Mouse (Mus musculus) lung, embryonic 15.5 days (tissue): ENCODE measurements around the gene Ppp1r1b. TPM values are rescaled to one million over a fixed set of nuclear protein-coding genes. Genes with fewer than 3 reads are reported as not detected.

Source experiments
- ATAC-seq: fragments of 200-750 bp; cut with Nextera tagmentation; 2 replicates; pipeline ENCODE4 v1.8.0; 2017; ENCODE audit warnings: moderate number of reproducible peaks, borderline replicate concordance; ENCODE audit not compliant: low FRiP score, low TSS enrichment; ENCODE audit errors: extremely low read depth
- H3K27ac ChIP-seq: fragments of 300-500 bp; sonication (generic); 2 replicates; pipeline ENCODE4 v1.5.1; 2015; ENCODE audit warnings: moderate library complexity, mild to moderate bottlenecking, inconsistent platforms
- H3K27me3 ChIP-seq: fragments of 300-500 bp; sonication (generic); 2 replicates; pipeline ENCODE4 v1.6.1; 2015; ENCODE audit warnings: inconsistent platforms
- H3K36me3 ChIP-seq: fragments of 300-500 bp; sonication (generic); 2 replicates; pipeline ENCODE4 v1.6.1; 2015; ENCODE audit warnings: inconsistent platforms
- H3K4me1 ChIP-seq: fragments of 300-500 bp; sonication (generic); 2 replicates; pipeline ENCODE4 v1.6.1; 2015; ENCODE audit warnings: inconsistent platforms
- H3K4me2 ChIP-seq: fragments of 300-500 bp; sonication (generic); 2 replicates; pipeline ENCODE4 v1.6.1; 2015; ENCODE audit warnings: inconsistent platforms, mild to moderate bottlenecking, moderate library complexity
- H3K4me3 ChIP-seq: fragments of 300-500 bp; sonication (generic); 2 replicates; pipeline ENCODE4 v1.5.1; 2015; ENCODE audit warnings: mild to moderate bottlenecking, inconsistent platforms
- H3K9ac ChIP-seq: fragments of 300-500 bp; sonication (generic); 2 replicates; pipeline ENCODE4 v1.6.1; 2015; ENCODE audit warnings: inconsistent platforms
- H3K9me3 ChIP-seq: fragments of 300-500 bp; sonication (generic); 2 replicates; pipeline ENCODE4 v1.6.1; 2016; ENCODE audit warnings: inconsistent platforms
- WGBS: fragments of 180-500 bp; shearing (Covaris S2); methylation state at CpG from one replicate; pipeline ENCODE4 v1.1.7; 2015; 5-methylcytosine and 5-hydroxymethylcytosine counted together
- polyA plus RNA-seq: library from polyadenylated mRNA; unstranded; fragments of >200 nt; fragmentation: Nextera tagmentation; extraction: Ambion mirVana; gene quantifications from 2 replicates; pipeline ENCODE4 v1.2.1, GENCODE M21; 2015

Gene Ppp1r1b
- polyA plus RNA-seq, 1 experiment from 2014 or later, result 5.5 TPM

DNA sequence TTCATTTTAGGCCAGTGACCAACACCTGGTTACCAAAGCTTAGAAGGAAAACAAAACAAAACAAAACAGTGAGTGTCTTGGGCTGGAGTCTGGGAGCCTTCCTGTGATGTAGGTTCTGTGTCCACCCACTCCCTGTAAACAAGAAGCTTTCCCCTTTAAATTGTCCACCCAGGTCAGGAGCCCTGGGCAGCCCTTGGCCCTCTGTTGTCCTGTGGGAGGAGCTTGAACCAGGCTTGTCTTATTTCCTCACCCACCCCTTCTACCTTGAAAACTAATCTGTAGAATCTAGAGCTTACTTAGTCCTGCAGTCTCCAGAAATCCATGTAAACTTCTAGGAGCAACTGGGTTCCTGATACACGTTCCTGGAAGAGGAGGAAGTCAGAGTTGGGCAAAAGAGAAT, 26.0 kb upstream of the Ppp1r1b start:
- peaks cover 2% of the 10 kb centered on the region for H3K4me1 ChIP-seq
- WGBS, result 0% methylated on average over 1 of the region's 1 CpGs

DNA sequence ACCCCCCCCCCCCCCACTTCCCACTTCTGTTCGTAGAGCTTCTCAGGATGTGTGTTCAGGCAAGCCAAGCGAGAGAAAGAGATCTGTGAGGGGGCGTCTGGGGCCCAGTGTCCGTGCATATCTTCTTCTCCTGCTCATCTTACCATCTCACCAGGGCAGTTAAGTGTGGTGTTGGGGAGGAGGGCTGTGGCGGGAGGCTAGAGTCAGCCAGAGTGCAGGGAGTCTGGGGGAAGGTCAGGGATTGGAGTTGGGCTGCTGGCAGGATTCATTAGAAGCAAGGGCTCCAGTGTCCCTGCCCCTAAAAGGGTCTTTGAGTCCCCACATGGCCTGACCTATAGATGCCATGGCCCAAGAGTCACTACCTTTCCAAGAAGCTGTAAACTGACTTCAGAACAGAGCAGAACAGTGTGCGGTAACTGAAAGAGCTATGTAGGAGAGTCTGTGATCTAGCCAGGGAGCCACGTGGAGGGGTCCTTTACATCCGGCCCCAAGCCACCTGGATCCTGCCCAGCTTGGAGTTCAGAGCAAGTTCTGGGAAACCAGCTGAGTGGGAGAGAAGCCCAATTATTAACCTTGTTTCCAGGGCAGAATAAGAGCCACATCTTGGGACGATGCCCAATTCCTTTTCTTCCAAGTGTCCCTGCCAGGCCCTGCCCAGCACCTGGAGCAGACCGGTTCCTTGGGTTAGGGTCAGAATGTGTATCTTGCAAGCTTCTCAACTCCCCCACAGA, 24.9 kb upstream of the Ppp1r1b start:
- no peak overlapping the region for H3K4me2 ChIP-seq
- no peak overlapping the region for H3K4me3 ChIP-seq
- H3K4me1 ChIP-seq, result peaks cover 12% of the 10 kb centered on the region
- no peak overlapping the region for H3K9ac ChIP-seq
- H3K27me3 ChIP-seq, result peaks cover 100% of the 10 kb centered on the region
- 5% methylated on average over 10 of the region's 10 CpGs for WGBS
- ATAC-seq, result no peak
- no peak overlapping the region for H3K27ac ChIP-seq
- H3K9me3 ChIP-seq, result no peaks in the 10 kb centered on the region
- no peaks in the 10 kb centered on the region for H3K36me3 ChIP-seq

More for the DNA sequence above, 26.0 kb upstream of the Ppp1r1b start:
- H3K36me3 ChIP-seq, result no peaks in the 10 kb centered on the region
- peaks cover 100% of the 10 kb centered on the region for H3K27me3 ChIP-seq
- H3K27ac ChIP-seq, result no peak overlapping the region
- no peak for ATAC-seq
- H3K9ac ChIP-seq, result no peak overlapping the region
- no peaks in the 10 kb centered on the region for H3K9me3 ChIP-seq
- no peak overlapping the region for H3K4me3 ChIP-seq
- no peak overlapping the region for H3K4me2 ChIP-seq

GRCm38 (mm10) chr11:98323933-98324332, 24.3 kb upstream of the Ppp1r1b start:
- no peak overlapping the region for H3K9ac ChIP-seq
- no peak overlapping the region for H3K4me2 ChIP-seq
- peaks cover 100% of the 10 kb centered on the region for H3K27me3 ChIP-seq
- WGBS, result 4% methylated on average over 9 of the region's 9 CpGs
- H3K36me3 ChIP-seq, result no peaks in the 10 kb centered on the region
- no peak overlapping the region for H3K27ac ChIP-seq
- no peak overlapping the region for H3K4me3 ChIP-seq
- no peaks in the 10 kb centered on the region for H3K9me3 ChIP-seq
- ATAC-seq, result no peak
- H3K4me1 ChIP-seq, result peaks cover 19% of the 10 kb centered on the region

DNA sequence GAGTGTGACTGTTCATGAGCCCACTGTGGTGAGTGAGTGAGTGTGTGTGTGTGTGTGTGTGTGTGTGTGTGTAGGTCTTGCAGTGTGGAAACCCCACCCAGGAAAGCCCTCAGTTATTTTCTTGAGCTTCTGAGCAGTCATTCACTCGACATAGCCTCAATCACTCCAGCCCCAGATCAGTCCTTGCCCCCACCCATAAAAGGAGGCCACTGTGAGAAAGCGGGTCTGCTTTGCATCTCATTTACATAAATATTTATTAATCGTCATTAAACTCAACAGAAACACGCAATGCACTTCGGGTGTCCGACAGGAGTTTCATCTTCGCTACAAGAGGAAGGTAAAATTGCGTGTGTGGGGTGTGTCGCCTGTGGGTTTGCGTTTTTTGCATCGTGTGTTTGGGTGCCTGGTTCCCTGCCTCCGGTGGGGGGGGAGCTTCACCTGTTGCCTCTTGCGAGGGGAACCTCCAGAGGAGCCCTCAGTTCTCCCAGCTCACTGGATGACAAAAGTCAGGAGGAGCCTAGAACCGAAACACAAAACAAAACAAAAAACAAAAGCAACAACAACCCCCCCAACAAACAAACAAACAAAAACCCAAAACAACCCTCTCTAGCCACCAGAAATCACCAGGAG, 22.9 kb upstream of the Ppp1r1b start:
- no peaks in the 10 kb centered on the region for H3K36me3 ChIP-seq

DNA sequence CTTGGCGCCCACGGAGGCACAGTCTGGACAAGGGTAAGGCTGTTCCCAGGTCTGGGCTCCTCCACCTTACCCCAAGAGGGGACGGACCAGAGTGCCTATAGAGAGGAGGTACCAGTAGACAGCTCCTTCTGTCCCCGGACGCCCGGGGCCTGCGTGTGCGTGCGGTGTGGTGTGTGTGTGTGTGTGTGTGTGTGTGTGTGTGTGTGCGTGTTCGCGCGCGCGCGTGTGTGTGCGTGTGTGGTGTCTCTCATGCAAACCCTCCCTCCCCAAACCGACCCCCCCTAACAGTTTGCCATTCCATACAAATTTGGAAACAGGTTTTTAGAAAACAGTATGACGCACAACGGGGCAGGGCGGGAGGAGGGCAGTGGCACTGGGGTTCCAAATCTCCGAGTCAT, 22.4 kb upstream of the Ppp1r1b start:
- Histone ChIP-seq H3K27ac (no peak overlapping the region), H3K4me3 (no peak overlapping the region), H3K4me1 (peaks cover 19% of the 10 kb centered on the region), H3K36me3 (no peaks in the 10 kb centered on the region), H3K4me2 (no peak overlapping the region), H3K9me3 (no peaks in the 10 kb centered on the region), H3K27me3 (peaks cover 100% of the 10 kb centered on the region), H3K9ac (no peak overlapping the region)
- ATAC-seq, result no peak
- 3% methylated on average over 22 of the region's 22 CpGs for WGBS

More for the DNA sequence above, 22.9 kb upstream of the Ppp1r1b start:
- H3K4me1 ChIP-seq, result peaks cover 19% of the 10 kb centered on the region
- no peak overlapping the region for H3K9ac ChIP-seq
- no peaks in the 10 kb centered on the region for H3K9me3 ChIP-seq
- no peak overlapping the region for H3K27ac ChIP-seq
- WGBS, result 7% methylated on average over 14 of the region's 14 CpGs
- peaks cover 100% of the 10 kb centered on the region for H3K27me3 ChIP-seq
- H3K4me2 ChIP-seq, result no peak overlapping the region
- ATAC-seq, result no peak
- H3K4me3 ChIP-seq, result no peak overlapping the region

GRCm38 (mm10) chr11:98326741-98327135, 21.5 kb upstream of the Ppp1r1b start:
- H3K27ac ChIP-seq, result no peak overlapping the region
- no peak overlapping the region for H3K9ac ChIP-seq
- no peak overlapping the region for H3K4me3 ChIP-seq
- H3K4me2 ChIP-seq, result no peak overlapping the region
- no peaks in the 10 kb centered on the region for H3K9me3 ChIP-seq
- peaks cover 100% of the 10 kb centered on the region for H3K27me3 ChIP-seq
- ATAC-seq, result no peak
- peaks cover 19% of the 10 kb centered on the region for H3K4me1 ChIP-seq
- no peaks in the 10 kb centered on the region for H3K36me3 ChIP-seq
- 1% methylated on average over 19 of the region's 19 CpGs for WGBS

DNA sequence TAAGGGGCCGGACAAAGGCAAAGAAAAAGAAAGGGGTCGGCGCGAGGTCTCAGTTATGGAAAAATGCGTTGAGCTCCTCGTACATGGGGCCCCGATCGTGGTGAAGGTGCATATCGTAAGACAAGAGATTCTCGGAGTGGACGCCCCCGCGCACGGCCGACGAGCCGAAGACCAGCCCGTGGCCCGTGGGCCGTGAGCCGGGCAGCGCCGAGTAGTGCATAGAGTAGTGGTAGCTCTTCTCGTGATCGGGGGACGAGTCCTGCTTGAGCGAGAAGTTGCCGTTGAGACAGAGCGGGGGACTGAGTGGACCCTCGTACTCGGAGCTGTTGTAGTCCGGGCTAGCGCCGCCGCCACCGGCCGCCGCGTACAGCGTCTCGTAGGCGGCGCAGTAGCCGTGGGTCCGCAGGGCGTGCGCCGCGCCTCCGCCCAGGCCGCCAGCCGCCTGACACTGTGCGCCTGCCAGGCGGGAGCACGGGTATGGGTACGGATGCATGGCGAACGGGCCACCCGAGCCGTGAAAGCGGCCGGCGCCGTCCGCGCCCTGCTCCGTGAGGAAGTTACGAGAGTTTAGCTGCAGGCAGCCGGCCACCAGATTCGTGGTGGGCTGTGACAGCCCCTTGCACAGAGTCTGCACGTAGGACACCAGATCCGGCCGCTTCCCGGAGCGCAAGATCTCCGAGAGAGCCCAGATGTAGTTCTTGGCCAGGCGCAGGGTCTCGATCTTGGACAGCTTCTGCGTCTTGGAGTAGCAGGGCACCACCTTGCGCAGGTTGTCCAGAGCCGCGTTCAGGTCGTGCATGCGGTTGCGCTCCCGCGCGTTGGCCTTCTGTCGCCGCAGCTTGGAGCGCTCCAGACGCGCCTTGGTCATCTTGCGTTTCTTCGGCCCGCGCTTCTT, 20.8 kb upstream of the Ppp1r1b start:
- Histone ChIP-seq H3K9ac (no peak overlapping the region), H3K9me3 (no peaks in the 10 kb centered on the region), H3K4me3 (peak overlapping the region; percentile 23), H3K4me1 (peaks cover 19% of the 10 kb centered on the region), H3K36me3 (no peaks in the 10 kb centered on the region), H3K4me2 (peak overlapping the region; percentile 44), H3K27ac (no peak overlapping the region), H3K27me3 (peaks cover 100% of the 10 kb centered on the region)
- no peak; the same call in 1 of the 2 replicates for ATAC-seq
- WGBS, result under 1% methylated on average over 89 of the region's 97 CpGs

GRCm38 (mm10) chr11:98328031-98328370, 20.2 kb upstream of the Ppp1r1b start:
- peak overlapping the region; percentile 44 for H3K4me2 ChIP-seq
- no peaks in the 10 kb centered on the region for H3K36me3 ChIP-seq
- H3K27ac ChIP-seq, result no peak overlapping the region
- H3K4me3 ChIP-seq, result peak overlapping the region; percentile 23
- 0% methylated on average over 35 of the region's 35 CpGs for WGBS
- H3K4me1 ChIP-seq, result peaks cover 19% of the 10 kb centered on the region
- no peaks in the 10 kb centered on the region for H3K9me3 ChIP-seq
- H3K27me3 ChIP-seq, result peaks cover 100% of the 10 kb centered on the region
- H3K9ac ChIP-seq, result no peak overlapping the region
- no peak for ATAC-seq

- ATAC-seq, result no peak
- no peaks in the 10 kb centered on the region for H3K36me3 ChIP-seq
- H3K4me3 ChIP-seq, result peak overlapping the region; percentile 23
- no peak overlapping the region for H3K27ac ChIP-seq
- WGBS, result 2% methylated on average over 56 of the region's 56 CpGs
- H3K9me3 ChIP-seq, result no peaks in the 10 kb centered on the region
- H3K4me2 ChIP-seq, result peak overlapping the region; percentile 44
- peaks cover 19% of the 10 kb centered on the region for H3K4me1 ChIP-seq
- peaks cover 100% of the 10 kb centered on the region for H3K27me3 ChIP-seq
- H3K9ac ChIP-seq, result no peak overlapping the region
These were observed 19.7 kb upstream of the Ppp1r1b start for GRCm38 (mm10) chr11:98328371-98329069.

GRCm38 (mm10) chr11:98329081-98329959, 18.9 kb upstream of the Ppp1r1b start, which contains the start of gene Neurod2:
Gene Neurod2 (minus strand): TSS chr11:98329648.
- no peak for ATAC-seq
- no peaks in the 10 kb centered on the region for H3K36me3 ChIP-seq
- H3K4me1 ChIP-seq, result peaks cover 19% of the 10 kb centered on the region
- 1% methylated on average over 38 of the region's 38 CpGs for WGBS
- H3K4me3 ChIP-seq, result peak within 1 kb of the TSS; percentile 23
- H3K27me3 ChIP-seq, result peaks cover 100% of the 10 kb centered on the region
- H3K9ac ChIP-seq, result no peak within 1 kb of the TSS
- H3K4me2 ChIP-seq, result peak within 1 kb of the TSS; percentile 44
- no peak within 1 kb of the TSS for H3K27ac ChIP-seq
- H3K9me3 ChIP-seq, result no peaks in the 10 kb centered on the region
